Mouse (Mus musculus): ENCODE data around the gene Tcea2. TPM values are rescaled to one million over a fixed set of nuclear protein-coding genes. Genes with fewer than 3 reads are reported as not detected.
A peak's percentile ranks its signal among the peaks of the same experiment; 100 is the strongest.

Gene Tcea2
- polyA plus RNA-seq (2014; fragmentation: Nextera tagmentation; extraction: Ambion mirVana) = 21.2 and 26.8 TPM in 2 replicates

DNA sequence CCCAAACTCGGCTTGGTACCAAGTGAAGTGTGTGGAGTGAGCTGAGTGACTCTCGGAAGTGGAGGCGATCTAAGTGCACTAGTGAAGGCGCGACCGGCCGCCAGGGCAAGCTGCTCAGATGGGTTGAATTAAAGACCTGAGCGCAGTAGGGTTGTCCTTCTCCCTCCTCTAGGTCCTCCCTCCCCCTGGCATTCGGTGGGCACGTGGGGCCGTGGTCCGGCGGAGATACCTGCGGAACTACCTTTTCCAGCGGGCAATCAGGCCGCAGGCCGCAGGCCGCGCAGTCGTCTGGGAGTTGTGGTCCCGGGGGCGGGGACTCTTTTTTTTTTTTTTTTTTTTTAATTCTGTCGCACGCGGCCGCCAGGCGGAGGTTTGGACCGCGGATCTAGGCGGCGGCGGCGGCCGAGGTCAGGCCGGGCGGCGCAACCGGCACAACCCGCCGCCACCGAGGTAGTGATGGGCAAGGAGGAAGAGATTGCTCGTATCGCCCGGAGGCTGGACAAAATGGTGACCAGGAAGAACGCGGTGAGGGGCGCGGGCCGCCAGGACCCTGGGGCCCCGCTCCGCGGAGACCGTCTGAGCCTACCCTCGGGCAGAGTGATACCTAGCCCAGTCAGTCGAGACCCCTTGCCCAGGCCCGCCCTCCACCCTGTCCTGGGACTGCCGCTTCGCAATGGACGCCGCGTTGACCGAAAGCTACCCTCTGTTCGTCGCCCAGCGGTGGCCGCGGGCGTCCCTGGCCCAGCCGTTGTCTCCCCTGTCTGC lies at the start of gene Tcea2:
Gene Tcea2, plus strand, starts transcription at position 360 of the 765 bp plus-strand sequence.
- DNase-seq (ENCODE audit: low spot score) (peak; percentile 83), ATAC-seq (ENCODE audit: low read depth) (peak; percentile 58)
- Histone ChIP-seq H3K9ac (ENCODE audit: low read depth, low read length) (peak within 1 kb of the TSS; percentile 88), H3K36me3 (ENCODE audit: control insufficient read depth, insufficient read depth, low read length) (no peaks in the 10 kb centered on the region), H3K27me3 (replicated peaks; ENCODE audit: control insufficient read depth, insufficient read depth, low read length) (no peaks in the 10 kb centered on the region), H3K27ac (replicated peaks; ENCODE audit: low read depth, low read length) (peak within 1 kb of the TSS; percentile 54), H3K4me3 (ENCODE audit: low read depth, low read length) (peak within 1 kb of the TSS; percentile 77), H3K9me3 (ENCODE audit: control insufficient read depth, low read length) (no peaks in the 10 kb centered on the region), H3K4me1 (ENCODE audit: control insufficient read depth, insufficient read depth, low read length) (peaks cover 9% of the 10 kb centered on the region; the same call in 1 of the 2 replicates), H3K4me2 (ENCODE audit: low read depth, low read length) (peak within 1 kb of the TSS; percentile 91)
- WGBS = 0% methylated on average over 58 of the region's 69 CpGs

DNA sequence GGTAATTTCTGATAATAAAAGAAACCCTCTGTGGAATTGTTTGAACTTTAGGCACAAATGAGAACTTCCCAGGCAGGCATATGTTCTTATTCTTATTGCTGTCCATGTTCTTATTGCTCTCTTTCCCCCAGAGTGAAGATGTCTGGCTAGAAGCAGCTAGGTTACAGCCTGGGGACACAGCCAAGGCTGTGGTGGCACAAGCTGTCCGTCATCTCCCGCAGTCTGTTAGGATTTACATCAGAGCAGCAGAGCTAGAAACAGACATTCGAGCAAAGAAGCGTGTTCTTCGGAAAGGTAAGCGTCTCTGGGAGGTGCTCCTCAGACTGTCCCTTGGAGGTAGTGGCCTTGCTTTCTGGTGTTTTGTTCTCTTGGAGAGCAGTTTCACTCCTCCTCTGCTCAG lies 47.5 kb upstream of the Tcea2 start:
- H3K27ac ChIP-seq (replicated peaks; ENCODE audit: low read depth, low read length) = no peak overlapping the region
- H3K9me3 ChIP-seq (ENCODE audit: control insufficient read depth, low read length) = no peaks in the 10 kb centered on the region
- no peak overlapping the region for H3K4me3 ChIP-seq (ENCODE audit: low read depth, low read length)
- H3K4me1 ChIP-seq (ENCODE audit: control insufficient read depth, insufficient read depth, low read length) = no peaks in the 10 kb centered on the region
- no peak overlapping the region for H3K9ac ChIP-seq (ENCODE audit: low read depth, low read length)
- no peaks in the 10 kb centered on the region for H3K27me3 ChIP-seq (replicated peaks; ENCODE audit: control insufficient read depth, insufficient read depth, low read length)
- peaks cover 66% of the 10 kb centered on the region for H3K36me3 ChIP-seq (ENCODE audit: control insufficient read depth, insufficient read depth, low read length)
- no peak overlapping the region for H3K4me2 ChIP-seq (ENCODE audit: low read depth, low read length)
- 95% methylated on average over 6 of the region's 6 CpGs for WGBS
- DNase-seq (ENCODE audit: low spot score) (no peak), ATAC-seq (ENCODE audit: low read depth) (no peak)

DNA sequence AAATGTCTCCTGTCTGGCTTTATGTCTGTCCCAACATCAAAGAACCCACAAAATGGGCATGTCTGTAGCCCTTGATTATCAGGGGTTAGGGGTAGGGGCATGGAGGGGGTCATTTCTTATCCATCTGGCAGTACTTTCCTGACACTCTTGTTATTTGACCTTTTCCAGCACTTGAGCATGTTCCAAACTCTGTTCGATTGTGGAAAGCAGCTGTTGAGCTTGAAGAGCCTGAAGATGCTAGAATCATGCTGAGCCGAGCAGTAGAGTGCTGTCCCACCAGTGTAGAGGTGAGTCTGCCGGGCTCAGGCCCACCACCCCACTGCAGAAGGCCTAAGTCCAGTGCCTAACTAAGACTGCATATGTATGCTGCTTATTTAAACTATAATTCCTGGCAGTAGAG lies 44.2 kb upstream of the Tcea2 start:
- Histone ChIP-seq H3K27me3 (replicated peaks; ENCODE audit: control insufficient read depth, insufficient read depth, low read length) (no peaks in the 10 kb centered on the region), H3K4me3 (ENCODE audit: low read depth, low read length) (no peak overlapping the region), H3K9me3 (ENCODE audit: control insufficient read depth, low read length) (no peaks in the 10 kb centered on the region), H3K27ac (replicated peaks; ENCODE audit: low read depth, low read length) (no peak overlapping the region), H3K9ac (ENCODE audit: low read depth, low read length) (no peak overlapping the region), H3K4me1 (ENCODE audit: control insufficient read depth, insufficient read depth, low read length) (no peaks in the 10 kb centered on the region), H3K4me2 (ENCODE audit: low read depth, low read length) (no peak overlapping the region), H3K36me3 (ENCODE audit: control insufficient read depth, insufficient read depth, low read length) (peaks cover 81% of the 10 kb centered on the region)
- 82% methylated on average over 3 of the region's 3 CpGs for WGBS
- DNase-seq (ENCODE audit: low spot score) (no peak), ATAC-seq (ENCODE audit: low read depth) (no peak)

DNA sequence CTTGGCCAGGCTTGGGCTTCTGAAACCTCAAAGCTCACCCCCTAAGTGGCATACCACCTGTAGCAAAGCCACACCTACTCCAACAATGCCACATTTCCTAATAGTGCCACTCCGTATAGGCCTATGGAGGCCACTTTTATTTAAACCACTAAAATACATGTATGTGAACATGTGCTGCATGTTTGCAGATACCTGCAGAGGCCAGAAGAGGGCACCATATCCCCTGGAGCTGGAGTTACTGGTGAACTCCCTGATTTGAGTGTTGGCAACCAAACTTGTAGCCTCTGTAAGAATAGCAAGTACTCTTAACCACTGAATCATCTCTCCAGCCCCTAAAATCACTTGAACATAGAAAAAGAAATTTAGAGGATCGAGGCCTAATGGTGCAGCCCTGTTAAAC lies 35.7 kb upstream of the Tcea2 start:
- 88% methylated on average over 2 of the region's 2 CpGs for WGBS
- H3K27ac ChIP-seq (replicated peaks; ENCODE audit: low read depth, low read length) = no peak overlapping the region
- H3K4me1 ChIP-seq (ENCODE audit: control insufficient read depth, insufficient read depth, low read length) = no peaks in the 10 kb centered on the region
- no peak overlapping the region for H3K4me2 ChIP-seq (ENCODE audit: low read depth, low read length)
- no peak overlapping the region for H3K9ac ChIP-seq (ENCODE audit: low read depth, low read length)
- H3K9me3 ChIP-seq (ENCODE audit: control insufficient read depth, low read length) = no peaks in the 10 kb centered on the region
- H3K36me3 ChIP-seq (ENCODE audit: control insufficient read depth, insufficient read depth, low read length) = peaks cover 99% of the 10 kb centered on the region
- ATAC-seq (ENCODE audit: low read depth) (no peak), DNase-seq (ENCODE audit: low spot score) (peak; percentile 34)
- no peaks in the 10 kb centered on the region for H3K27me3 ChIP-seq (replicated peaks; ENCODE audit: control insufficient read depth, insufficient read depth, low read length)
- no peak overlapping the region for H3K4me3 ChIP-seq (ENCODE audit: low read depth, low read length)

DNA sequence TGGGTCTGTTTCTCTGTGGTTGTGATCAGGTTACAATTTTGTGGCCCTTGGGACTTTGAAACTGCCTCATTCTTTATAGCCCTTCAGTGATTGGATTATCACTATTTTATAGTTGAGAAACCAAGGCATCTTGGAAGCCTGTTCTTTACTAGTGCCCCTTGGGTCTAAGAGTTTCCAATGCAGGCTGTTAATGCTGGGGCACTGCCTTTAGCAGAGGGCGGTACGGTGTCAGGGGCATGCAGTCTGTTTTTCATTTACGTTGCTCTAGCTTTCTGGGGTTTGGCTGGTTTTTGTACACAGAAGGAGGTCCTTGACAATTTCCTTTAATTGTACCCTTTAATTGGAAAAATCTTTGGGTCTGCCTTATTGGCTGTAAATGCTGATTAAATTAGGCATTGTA lies 34.4 kb upstream of the Tcea2 start:
- peaks cover 99% of the 10 kb centered on the region for H3K36me3 ChIP-seq (ENCODE audit: control insufficient read depth, insufficient read depth, low read length)
- no peak overlapping the region for H3K4me2 ChIP-seq (ENCODE audit: low read depth, low read length)
- no peak overlapping the region for H3K4me3 ChIP-seq (ENCODE audit: low read depth, low read length)
- peak; percentile 35 for DNase-seq (ENCODE audit: low spot score)
- no peaks in the 10 kb centered on the region for H3K27me3 ChIP-seq (replicated peaks; ENCODE audit: control insufficient read depth, insufficient read depth, low read length)
- WGBS = 68% methylated on average over 3 of the region's 3 CpGs
- 0 out of 2 replicates have a peak, but pooled peaks have one; percentile 50 for ATAC-seq (ENCODE audit: low read depth)
- H3K9ac ChIP-seq (ENCODE audit: low read depth, low read length) = no peak overlapping the region
- H3K9me3 ChIP-seq (ENCODE audit: control insufficient read depth, low read length) = no peaks in the 10 kb centered on the region
- H3K27ac ChIP-seq (replicated peaks; ENCODE audit: low read depth, low read length) = no peak overlapping the region
- no peaks in the 10 kb centered on the region for H3K4me1 ChIP-seq (ENCODE audit: control insufficient read depth, insufficient read depth, low read length)

DNA sequence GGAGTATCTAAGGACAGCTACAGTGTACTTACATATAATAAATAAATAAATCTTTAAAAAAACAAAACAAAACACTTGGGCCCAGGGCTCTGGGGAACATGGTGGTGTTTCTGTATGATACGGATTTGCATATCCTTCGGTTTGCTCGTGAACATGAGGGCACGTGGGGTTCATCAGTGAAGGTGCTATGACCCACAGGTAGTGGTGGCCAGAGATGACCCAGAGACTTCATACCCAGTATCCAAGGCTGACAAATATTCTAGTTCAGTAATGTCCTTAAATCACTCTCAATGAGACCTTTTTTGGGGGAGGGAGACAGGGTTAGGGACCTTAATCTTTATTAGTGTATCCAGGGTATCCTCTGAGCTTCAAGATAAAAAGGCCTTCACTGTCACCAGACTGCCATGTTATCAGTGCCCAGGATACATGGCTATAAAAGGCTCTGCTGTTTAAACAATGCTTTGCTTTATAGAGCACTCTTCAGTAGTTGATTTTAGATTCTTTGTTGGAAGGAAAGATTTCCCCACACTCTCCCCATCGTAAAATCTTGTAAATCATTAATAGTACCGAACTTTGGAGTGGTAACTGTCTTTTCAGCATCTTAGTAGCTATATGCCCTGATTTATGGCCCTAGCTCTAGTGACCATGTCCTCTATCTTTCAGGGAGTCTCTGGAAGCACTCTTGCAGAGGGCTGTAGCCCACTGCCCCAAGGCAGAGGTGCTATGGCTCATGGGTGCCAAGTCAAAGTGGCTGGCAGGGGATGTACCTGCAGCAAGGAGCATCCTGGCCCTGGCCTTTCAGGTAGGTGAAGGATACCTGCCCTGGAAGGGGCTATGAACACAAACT lies 33.3 kb upstream of the Tcea2 start:
- Histone ChIP-seq H3K9me3 (ENCODE audit: control insufficient read depth, low read length) (no peaks in the 10 kb centered on the region), H3K4me3 (ENCODE audit: low read depth, low read length) (no peak overlapping the region), H3K27me3 (replicated peaks; ENCODE audit: control insufficient read depth, insufficient read depth, low read length) (no peaks in the 10 kb centered on the region), H3K36me3 (ENCODE audit: control insufficient read depth, insufficient read depth, low read length) (peaks cover 99% of the 10 kb centered on the region), H3K4me1 (ENCODE audit: control insufficient read depth, insufficient read depth, low read length) (no peaks in the 10 kb centered on the region), H3K4me2 (ENCODE audit: low read depth, low read length) (no peak overlapping the region), H3K9ac (ENCODE audit: low read depth, low read length) (no peak overlapping the region), H3K27ac (replicated peaks; ENCODE audit: low read depth, low read length) (no peak overlapping the region)
- 93% methylated on average over 6 of the region's 6 CpGs for WGBS
- ATAC-seq (ENCODE audit: low read depth) = no peak
- no peak for DNase-seq (ENCODE audit: low spot score)

DNA sequence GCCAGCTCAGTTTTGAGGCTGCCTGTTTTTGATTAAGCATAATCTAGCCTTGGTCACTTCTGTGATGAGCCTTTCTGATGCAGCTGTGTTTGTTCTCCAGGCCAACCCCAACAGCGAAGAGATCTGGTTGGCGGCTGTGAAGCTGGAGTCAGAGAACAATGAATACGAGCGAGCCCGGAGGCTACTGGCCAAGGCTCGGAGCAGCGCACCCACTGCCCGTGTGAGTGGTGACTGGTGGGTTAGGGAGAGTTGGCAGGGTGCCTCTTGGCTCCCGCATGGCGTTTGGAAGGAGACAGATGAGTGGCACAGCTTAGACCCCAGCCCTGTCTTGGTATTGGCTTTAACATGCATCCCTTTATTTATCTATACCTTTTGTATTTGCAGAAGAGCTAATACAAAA lies 31.2 kb upstream of the Tcea2 start:
- DNase-seq (ENCODE audit: low spot score) (no peak), ATAC-seq (ENCODE audit: low read depth) (no peak)
- Histone ChIP-seq H3K27ac (replicated peaks; ENCODE audit: low read depth, low read length) (no peak overlapping the region), H3K27me3 (replicated peaks; ENCODE audit: control insufficient read depth, insufficient read depth, low read length) (no peaks in the 10 kb centered on the region), H3K4me1 (ENCODE audit: control insufficient read depth, insufficient read depth, low read length) (no peaks in the 10 kb centered on the region), H3K9ac (ENCODE audit: low read depth, low read length) (no peak overlapping the region), H3K9me3 (ENCODE audit: control insufficient read depth, low read length) (no peaks in the 10 kb centered on the region), H3K4me3 (ENCODE audit: low read depth, low read length) (no peak overlapping the region), H3K36me3 (ENCODE audit: control insufficient read depth, insufficient read depth, low read length) (peaks cover 99% of the 10 kb centered on the region), H3K4me2 (ENCODE audit: low read depth, low read length) (no peak overlapping the region)
- WGBS = 87% methylated on average over 10 of the region's 10 CpGs

DNA sequence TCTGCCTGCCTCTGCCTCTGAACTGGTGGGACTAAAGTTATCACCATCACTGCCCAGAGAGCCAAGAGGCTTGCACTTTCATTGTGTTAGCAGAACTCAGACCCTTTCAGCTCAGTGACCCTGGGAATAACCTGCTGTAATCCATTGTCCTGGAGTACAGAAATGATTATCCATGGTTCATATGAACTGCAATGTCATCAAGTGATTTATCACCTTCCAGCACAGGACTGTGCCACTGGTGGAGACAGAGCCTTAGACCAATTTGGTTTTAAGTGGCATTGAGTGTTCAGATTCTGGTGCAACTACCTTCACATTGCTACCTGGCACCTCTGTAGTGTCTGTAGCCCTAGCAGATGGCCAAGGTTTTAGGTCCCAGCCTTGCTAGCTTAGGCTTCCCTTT lies 27.0 kb upstream of the Tcea2 start:
- H3K9me3 ChIP-seq (ENCODE audit: control insufficient read depth, low read length) = no peaks in the 10 kb centered on the region
- no peak overlapping the region for H3K9ac ChIP-seq (ENCODE audit: low read depth, low read length)
- H3K4me1 ChIP-seq (ENCODE audit: control insufficient read depth, insufficient read depth, low read length) = no peaks in the 10 kb centered on the region
- no peak for ATAC-seq (ENCODE audit: low read depth)
- DNase-seq (ENCODE audit: low spot score) = no peak
- peaks cover 93% of the 10 kb centered on the region for H3K36me3 ChIP-seq (ENCODE audit: control insufficient read depth, insufficient read depth, low read length)
- H3K27me3 ChIP-seq (replicated peaks; ENCODE audit: control insufficient read depth, insufficient read depth, low read length) = no peaks in the 10 kb centered on the region
- no peak overlapping the region for H3K4me2 ChIP-seq (ENCODE audit: low read depth, low read length)
- H3K4me3 ChIP-seq (ENCODE audit: low read depth, low read length) = no peak overlapping the region
- H3K27ac ChIP-seq (replicated peaks; ENCODE audit: low read depth, low read length) = no peak overlapping the region

Data from embryonic facial prominence, embryonic 14.5 days (tissue).